Mouse (Mus musculus) B cell, adult 67 days (primary cell): ENCODE results near the gene Tmem132b. TPM values are rescaled to one million over a fixed set of nuclear protein-coding genes. Genes with fewer than 3 reads are reported as not detected.

Experiments used
- total RNA-seq, 2 experiments: library from RNA; stranded (reverse); gene quantifications; 4 replicates each; pipeline ENCODE4 v1.2.4; 2023

Gene Tmem132b
- not detected for total RNA-seq

GRCm38 (mm10) chr5:125531634-125532033 lies at the start of gene Tmem132b:
Tmem132b (plus strand) TSS chr5:125531774.

Other genes starting within 250 kb of the Tmem132b start
- 10 to 100 TPM; 10.5 to 14.6 TPM for gene Scarb1, start 190.7 kb upstream of the Tmem132b start, total RNA-seq
- 1 to 10 TPM in 1 of 2 experiments, not detected in 1; 1.1 TPM for gene Gm10382, start 142.5 kb upstream of the Tmem132b start, total RNA-seq
- 1,000 to 10,000 TPM; 1,552 to 1,869 TPM for gene Ubc, start 141.6 kb upstream of the Tmem132b start, total RNA-seq
- 10 to 100 TPM; 20.8 to 23.7 TPM for gene Dhx37, start 97.7 kb upstream of the Tmem132b start, total RNA-seq
- gene Bri3bp, start 90.2 kb upstream of the Tmem132b start, total RNA-seq = 10 to 100 TPM; 29.0 to 30.0 TPM
- gene Aacs, start 56.0 kb upstream of the Tmem132b start, total RNA-seq = 10 to 100 TPM; 26.5 to 31.9 TPM